Mouse (Mus musculus) heart, postnatal 0 days (tissue): ENCODE data around the gene Clk2. TPM values are rescaled to one million over a fixed set of nuclear protein-coding genes. Genes with fewer than 3 reads are reported as not detected.

Experiments used
- ATAC-seq: fragments of 200-750 bp; cut with Nextera tagmentation; 2 replicates; pipeline ENCODE4 v1.8.0; 2017; ENCODE audit warnings: low read depth, moderate number of reproducible peaks, moderate library complexity; ENCODE audit not compliant: insufficient read depth
- DNase-seq: peaks from one replicate; pipeline ENCODE4 v3.0.0-alpha.2; 2016; ENCODE audit warnings: low spot score
- H3K27ac ChIP-seq: fragments of 300-500 bp; sonication (generic); 2 replicates; pipeline ENCODE4 v1.5.1; 2014; ENCODE audit warnings: low read depth, mild to moderate bottlenecking
- H3K27me3 ChIP-seq: fragments of 300-500 bp; sonication (generic); 2 replicates; pipeline ENCODE4 v1.6.1; 2014; ENCODE audit warnings: low read length, mixed read lengths; ENCODE audit not compliant: control insufficient read depth, insufficient read depth
- H3K36me3 ChIP-seq: fragments of 300-500 bp; sonication (generic); replicated peaks from 2 replicates; pipeline ENCODE4 v1.6.1; 2014; ENCODE audit warnings: low read length, mixed read lengths; ENCODE audit not compliant: control insufficient read depth, insufficient read depth
- H3K4me1 ChIP-seq: fragments of 300-500 bp; sonication (generic); 2 replicates; pipeline ENCODE4 v1.6.1; 2014; ENCODE audit warnings: antibody characterized with exemption; ENCODE audit not compliant: control insufficient read depth, insufficient read depth
- H3K4me2 ChIP-seq: fragments of 300-500 bp; sonication (generic); 2 replicates; pipeline ENCODE4 v1.6.1; 2014; ENCODE audit warnings: low read depth, mild to moderate bottlenecking, low read length, moderate library complexity
- H3K4me3 ChIP-seq: fragments of 300-500 bp; sonication (generic); 2 replicates; pipeline ENCODE4 v1.5.1; 2014; ENCODE audit warnings: low read depth, low read length
- H3K9ac ChIP-seq: fragments of 300-500 bp; sonication (generic); replicated peaks from 2 replicates; pipeline ENCODE4 v1.6.1; 2014; ENCODE audit warnings: low read depth, low read length, mixed read lengths
- H3K9me3 ChIP-seq: fragments of 300-500 bp; sonication (generic); replicated peaks from 2 replicates; pipeline ENCODE4 v1.6.1; 2016; ENCODE audit warnings: low read length; ENCODE audit not compliant: control insufficient read depth
- CTCF ChIP-seq: IDR thresholded peaks from 2 replicates; pipeline ENCODE4 v1.5.1; 2016; ENCODE audit warnings: antibody characterized with exemption, control low read depth, low read depth
- EP300 ChIP-seq: IDR thresholded peaks from 2 replicates; pipeline ENCODE4 v1.6.1; 2016; ENCODE audit warnings: antibody characterized with exemption, low read depth
- WGBS: fragments of 180-500 bp; shearing (Covaris S2); extraction: QIAGEN DNeasy Blood & Tissue Kit; methylation state at CpG from one replicate; pipeline ENCODE4 v1.1.7; 2014; 5-methylcytosine and 5-hydroxymethylcytosine counted together
- polyA plus RNA-seq: library from polyadenylated mRNA; unstranded; fragments of >200 nt; fragmentation: Nextera tagmentation; extraction: Ambion mirVana; gene quantifications from 2 replicates; pipeline ENCODE4 v1.2.1, GENCODE M21; 2015
- total RNA-seq: library from RNA; depleted of rRNA; stranded (reverse); fragments of >200 nt; gene quantifications from 2 replicates; pipeline ENCODE4 v1.2.3, GENCODE M21; 2014; ENCODE audit warnings: low replicate concordance

Gene Clk2
- total and polyA plus RNA-seq, 2 experiments from 2014 or later: 8.5 to 22.7 TPM

GRCm38 (mm10) chr3:89177242-89178106 is 12.9 kb downstream of the Clk2 start, which contains the start of gene Scamp3:
Gene Scamp3 (plus strand): TSS chr3:89177473.
- Histone ChIP-seq H3K27ac (peak within 1 kb of the TSS; percentile 69), H3K4me1 (peaks cover 9% of the 10 kb centered on the region), H3K4me3 (peak within 1 kb of the TSS; percentile 79), H3K27me3 (no peaks in the 10 kb centered on the region), H3K4me2 (peak within 1 kb of the TSS; percentile 83), H3K36me3 (peaks cover 75% of the 10 kb centered on the region), H3K9ac (peak within 1 kb of the TSS; percentile 80), H3K9me3 (no peaks in the 10 kb centered on the region)
- TF ChIP-seq EP300 (peak; percentile 84), CTCF (no peak)
- WGBS: under 1% methylated on average over 43 of the region's 43 CpGs
- ATAC-seq (peak; percentile 96), DNase-seq (peak; percentile 97)

- Histone ChIP-seq H3K9me3 (no peaks in the 10 kb centered on the region), H3K4me2 (peak overlapping the region; percentile 83), H3K27me3 (no peaks in the 10 kb centered on the region), H3K4me3 (peak overlapping the region; percentile 79), H3K36me3 (peaks cover 69% of the 10 kb centered on the region), H3K9ac (peak overlapping the region; percentile 80), H3K27ac (peak overlapping the region; percentile 69), H3K4me1 (peaks cover 9% of the 10 kb centered on the region)
- DNase-seq (no peak), ATAC-seq (no peak)
- WGBS: 4% methylated on average over 6 of the region's 6 CpGs
- TF ChIP-seq EP300 (no peak), CTCF (no peak)
These were observed 13.5 kb downstream of the Clk2 start for GRCm38 (mm10) chr3:89178107-89178385.

DNA sequence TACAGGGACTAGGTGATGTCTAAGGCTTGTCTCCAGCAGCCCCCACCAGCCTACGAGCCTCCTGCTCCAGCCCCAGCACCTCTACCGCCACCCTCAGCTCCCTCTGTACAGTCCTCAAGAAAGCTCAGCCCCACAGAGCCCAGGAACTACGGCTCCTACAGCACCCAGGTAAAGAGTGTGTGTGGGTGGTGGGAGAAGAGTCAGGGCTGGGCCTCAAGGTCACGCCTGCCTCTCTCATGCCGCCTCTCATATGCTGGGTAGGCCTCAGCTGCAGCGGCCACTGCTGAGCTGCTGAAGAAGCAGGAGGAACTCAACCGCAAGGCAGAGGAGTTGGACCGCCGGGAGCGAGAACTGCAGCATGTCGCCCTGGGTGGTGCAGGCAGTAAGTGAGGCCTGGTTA is 14.5 kb downstream of the Clk2 start:
- ATAC-seq (no peak), DNase-seq (no peak)
- Histone ChIP-seq H3K4me3 (no peak overlapping the region), H3K9me3 (no peaks in the 10 kb centered on the region), H3K4me1 (peaks cover 16% of the 10 kb centered on the region), H3K9ac (no peak overlapping the region), H3K27me3 (no peaks in the 10 kb centered on the region), H3K4me2 (no peak overlapping the region), H3K36me3 (peaks cover 59% of the 10 kb centered on the region), H3K27ac (no peak overlapping the region)
- no peak for TF ChIP-seq EP300
- no peak for TF ChIP-seq CTCF
- 88% methylated on average over 11 of the region's 11 CpGs for WGBS

GRCm38 (mm10) chr3:89181749-89182500 is 17.3 kb downstream of the Clk2 start:
- Histone ChIP-seq H3K27me3 (no peaks in the 10 kb centered on the region), H3K27ac (no peak overlapping the region), H3K9ac (no peak overlapping the region), H3K9me3 (no peaks in the 10 kb centered on the region), H3K4me3 (no peak overlapping the region), H3K4me1 (peaks cover 16% of the 10 kb centered on the region), H3K4me2 (no peak overlapping the region), H3K36me3 (peaks cover 32% of the 10 kb centered on the region)
- WGBS: 90% methylated on average over 27 of the region's 27 CpGs
- ATAC-seq (no peak), DNase-seq (no peak)
- TF ChIP-seq EP300 (no peak), CTCF (no peak)

- DNase-seq (no peak), ATAC-seq (no peak)
- peaks cover 16% of the 10 kb centered on the region for H3K4me1 ChIP-seq
- H3K9ac ChIP-seq: no peak overlapping the region
- no peak overlapping the region for H3K27ac ChIP-seq
- WGBS: 36% methylated on average over 7 of the region's 7 CpGs
- peak overlapping the region; percentile 56 for H3K4me3 ChIP-seq
- TF ChIP-seq CTCF (no peak), EP300 (no peak)
- peak overlapping the region; percentile 96 for H3K4me2 ChIP-seq
- peaks cover 32% of the 10 kb centered on the region for H3K36me3 ChIP-seq
- no peaks in the 10 kb centered on the region for H3K9me3 ChIP-seq
- no peaks in the 10 kb centered on the region for H3K27me3 ChIP-seq
These were observed 18.0 kb downstream of the Clk2 start for GRCm38 (mm10) chr3:89182531-89183057.
